Mouse (Mus musculus) MEL (cell line): ENCODE results near the gene Klk1. TPM values are rescaled to one million over a fixed set of nuclear protein-coding genes. Genes with fewer than 3 reads are reported as not detected.
A peak's percentile ranks its signal among the peaks of the same experiment; 100 is the strongest.

ENCODE experiments used
- DNase-seq: peaks from one replicate; pipeline ENCODE4 v3.0.0; 2011; ENCODE audit warnings: low read depth, low spot score
- H3K27ac ChIP-seq: 2 replicates; pipeline ENCODE4 v1.5.1; 2012; ENCODE audit warnings: low read depth, mild to moderate bottlenecking, control low read depth, low read length, moderate library complexity; ENCODE audit not compliant: control insufficient read depth
- H3K27me3 ChIP-seq, 2 experiments: fragments of 150-350 bp in 1 of 2; sonication (generic) in 1 of 2; 2 replicates each; pipeline ENCODE4 v1.6.1; 2012; ENCODE audit warnings: low read length in 2 of 2, mild to moderate bottlenecking in 2 of 2, improper control_type of control experiment in 1 of 2, moderate library complexity in 1 of 2; ENCODE audit not compliant: insufficient read depth in 2 of 2, control insufficient read depth in 1 of 2
- H3K36me3 ChIP-seq, 2 experiments: 2 replicates each; pipeline ENCODE4 v1.6.1; 2012 to 2014; ENCODE audit warnings: low read length in 2 of 2, improper control_type of control experiment in 1 of 2, inconsistent platforms in 1 of 2, mild to moderate bottlenecking in 1 of 2; ENCODE audit not compliant: insufficient read depth in 2 of 2, control insufficient read depth in 1 of 2
- H3K4me1 ChIP-seq, 2 experiments: fragments of 150-350 bp in 1 of 2; sonication (generic) in 1 of 2; 2 replicates each; pipeline ENCODE4 v1.6.1; 2012; ENCODE audit warnings: low read length in 2 of 2, improper control_type of control experiment in 1 of 2, mild to moderate bottlenecking in 1 of 2; ENCODE audit not compliant: insufficient read depth in 2 of 2, control insufficient read depth in 1 of 2
- H3K4me3 ChIP-seq, 2 experiments: fragments of 150-350 bp in 1 of 2; sonication (generic) in 1 of 2; 2 replicates each; pipeline ENCODE4 v1.5.1; 2012; ENCODE audit warnings: low read depth in 2 of 2, low read length in 2 of 2, mild to moderate bottlenecking in 2 of 2, moderate library complexity in 2 of 2, control low read depth in 1 of 2, improper control_type of control experiment in 1 of 2; ENCODE audit not compliant: control insufficient read depth in 1 of 2, insufficient read depth in 1 of 2
- H3K79me2 ChIP-seq: 2 replicates; pipeline ENCODE4 v1.6.1; 2012; ENCODE audit warnings: mild to moderate bottlenecking, low read length, moderate library complexity; ENCODE audit not compliant: control insufficient read depth, poor library complexity, insufficient read depth
- H3K9ac ChIP-seq: 2 replicates; pipeline ENCODE4 v1.6.1; 2012; ENCODE audit warnings: low read depth, mild to moderate bottlenecking, control low read depth, low read length, moderate library complexity; ENCODE audit not compliant: control insufficient read depth, poor library complexity, severe bottlenecking
- H3K9me3 ChIP-seq: fragments of 150-350 bp; sonication (generic); replicated peaks from 2 replicates; pipeline ENCODE4 v1.6.1; 2012; ENCODE audit warnings: mild to moderate bottlenecking, low read length, improper control_type of control experiment, moderate library complexity; ENCODE audit not compliant: insufficient read depth
- BHLHE40 ChIP-seq: IDR thresholded peaks from 2 replicates; pipeline ENCODE4 v1.6.1; 2012; ENCODE audit warnings: low read depth, mild to moderate bottlenecking, inconsistent platforms, low read length, improper control_type of control experiment, borderline replicate concordance
- CTCF ChIP-seq, 3 experiments: IDR thresholded peaks in 2 of 3; conservative IDR thresholded peaks in 1 of 3; 2 replicates each; pipeline ENCODE4 v1.5.1; 2011 to 2012; ENCODE audit warnings: low read length in 3 of 3, low read depth in 2 of 3, mild to moderate bottlenecking in 2 of 3, improper control_type of control experiment in 1 of 3, inconsistent platforms in 1 of 3, mixed read lengths in 1 of 3, moderate library complexity in 1 of 3; ENCODE audit not compliant: control insufficient read depth in 1 of 3, insufficient read depth in 1 of 3, poor library complexity in 1 of 3, severe bottlenecking in 1 of 3
- ELF1 ChIP-seq: IDR thresholded peaks from 2 replicates; pipeline ENCODE4 v1.6.1; 2014; ENCODE audit warnings: low read depth, mild to moderate bottlenecking, inconsistent platforms, low read length, improper control_type of control experiment, moderate library complexity
- JUND ChIP-seq: IDR thresholded peaks from 2 replicates; pipeline ENCODE4 v1.6.1; 2011; ENCODE audit warnings: low read depth, mild to moderate bottlenecking, improper control_type of control experiment, low read length
- KAT2A ChIP-seq: conservative IDR thresholded peaks from 2 replicates; pipeline ENCODE4 v1.6.1; 2012; ENCODE audit warnings: low read depth, low read length, improper control_type of control experiment, inconsistent platforms
- NELFE ChIP-seq: IDR thresholded peaks from 2 replicates; pipeline ENCODE4 v1.6.1; 2011; ENCODE audit warnings: low read depth, low read length, improper control_type of control experiment
- POLR2A ChIP-seq, 2 experiments: IDR thresholded peaks; 2 replicates each; pipeline ENCODE4 v1.6.1; 2011 to 2012; ENCODE audit warnings: low read length in 2 of 2, mild to moderate bottlenecking in 2 of 2, control low read depth in 1 of 2, improper control_type of control experiment in 1 of 2, low read depth in 1 of 2, moderate library complexity in 1 of 2; ENCODE audit not compliant: control insufficient read depth in 1 of 2, insufficient read depth in 1 of 2, poor library complexity in 1 of 2
- POLR2AphosphoS2 ChIP-seq: IDR thresholded peaks from 2 replicates; pipeline ENCODE4 v1.6.1; 2011; ENCODE audit warnings: low read length, improper control_type of control experiment
- SIN3A ChIP-seq: IDR thresholded peaks from 2 replicates; pipeline ENCODE4 v1.6.1; 2012; ENCODE audit warnings: low read length, improper control_type of control experiment, inconsistent platforms
- TBP ChIP-seq: IDR thresholded peaks from 2 replicates; pipeline ENCODE4 v1.8.0; 2011; ENCODE audit warnings: low read depth, low read length, improper control_type of control experiment
- USF1 ChIP-seq: IDR thresholded peaks from 2 replicates; pipeline ENCODE4 v1.6.1; 2014; ENCODE audit warnings: low read depth, mild to moderate bottlenecking, inconsistent platforms, low read length, improper control_type of control experiment, moderate library complexity
- USF2 ChIP-seq, 2 experiments: IDR thresholded peaks; 2 replicates each; pipeline ENCODE4 v1.6.1; 2011 to 2012; ENCODE audit warnings: improper control_type of control experiment in 2 of 2, low read length in 2 of 2, borderline replicate concordance in 1 of 2, inconsistent platforms in 1 of 2, low read depth in 1 of 2, mild to moderate bottlenecking in 1 of 2; ENCODE audit not compliant: insufficient read depth in 1 of 2
- ZC3H11A ChIP-seq: IDR thresholded peaks from 2 replicates; pipeline ENCODE4 v1.6.1; 2012; ENCODE audit warnings: low read depth, mild to moderate bottlenecking, inconsistent platforms, low read length, improper control_type of control experiment
- ZNF384 ChIP-seq: IDR thresholded peaks from 2 replicates; pipeline ENCODE4 v1.6.1; 2012; ENCODE audit warnings: low read depth, mild to moderate bottlenecking, inconsistent platforms, low read length, improper control_type of control experiment
- polyA plus RNA-seq, 2 experiments: library from polyadenylated mRNA; stranded (reverse) in 1 of 2; unstranded in 1 of 2; fragments of >175 nt in 1 of 2; fragments of >200 nt in 1 of 2; gene quantifications; 2 replicates each; pipeline versions ENCODE4 v1.2.1 to v1.2.4; 2012; ENCODE audit warnings: low replicate concordance in 2 of 2, low read depth in 1 of 2; ENCODE audit not compliant: insufficient read length in 2 of 2, insufficient read depth in 1 of 2, missing spikeins in 1 of 2
- total RNA-seq: library from RNA; depleted of rRNA; stranded (reverse); fragments of 300-350 nt; gene quantifications from 2 replicates; pipeline ENCODE4 v1.2.3, GENCODE M21; 2012

Gene Klk1
- total and polyA plus RNA-seq, 3 experiments, result not detected

- TF ChIP-seq USF2 (IDR thresholded peaks at IDR 0.05; ENCODE audit: borderline replicate concordance in 1 of 2, insufficient read depth in 1 of 2, low read depth in 1 of 2, low read length in 2 of 2) (no peak), ZNF384 (no peak), ELF1 (no peak), KAT2A (no peak)
These were observed 14.8 kb downstream of the Klk1 start (continued) for GRCm38 (mm10) chr7:44239913-44240312.

DNA sequence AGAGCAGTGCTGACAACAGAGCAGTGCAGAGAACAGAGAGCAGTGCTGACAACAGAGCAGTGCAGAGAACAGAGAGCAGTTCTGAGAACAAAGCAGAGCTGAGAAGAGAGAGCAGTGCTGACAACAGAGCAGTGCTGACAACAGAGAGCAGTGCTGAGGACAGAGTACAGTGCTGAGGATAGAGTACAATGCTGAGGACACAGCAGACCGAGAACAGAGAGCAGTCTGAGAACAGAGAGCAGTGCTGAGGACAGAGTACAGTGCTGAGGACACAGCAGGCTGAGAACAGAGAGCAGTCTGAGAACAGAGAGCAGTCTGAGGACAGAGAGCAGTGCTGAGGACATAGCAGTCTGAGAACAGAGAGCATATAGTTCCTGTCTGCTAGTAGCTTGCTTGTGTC, 15.6 kb downstream of the Klk1 start:
- no peak for DNase-seq
- Histone ChIP-seq H3K9ac (no peak overlapping the region), H3K36me3 (peaks cover 0 to 10% of the 10 kb centered on the region in 2 experiments; a peak in 2 of 4 replicates), H3K4me1 (peaks cover 10 to 31% of the 10 kb centered on the region in 2 experiments), H3K9me3 (no peaks in the 10 kb centered on the region), H3K27ac (no peak overlapping the region), H3K27me3 (no peaks in the 10 kb centered on the region), H3K4me3 (no peak overlapping the region), H3K79me2 (no peaks in the 10 kb centered on the region)
- TF ChIP-seq TBP, result no peak
- TF ChIP-seq USF2 (IDR thresholded peaks at IDR 0.05; ENCODE audit: borderline replicate concordance in 1 of 2, insufficient read depth in 1 of 2, low read depth in 1 of 2, low read length in 2 of 2), result no peak
- TF ChIP-seq USF1, result no peak
- no peak for TF ChIP-seq NELFE
- TF ChIP-seq BHLHE40, result no peak
- TF ChIP-seq ZC3H11A, result no peak
- TF ChIP-seq JUND, result no peak
- TF ChIP-seq POLR2AphosphoS2, result no peak

DNA sequence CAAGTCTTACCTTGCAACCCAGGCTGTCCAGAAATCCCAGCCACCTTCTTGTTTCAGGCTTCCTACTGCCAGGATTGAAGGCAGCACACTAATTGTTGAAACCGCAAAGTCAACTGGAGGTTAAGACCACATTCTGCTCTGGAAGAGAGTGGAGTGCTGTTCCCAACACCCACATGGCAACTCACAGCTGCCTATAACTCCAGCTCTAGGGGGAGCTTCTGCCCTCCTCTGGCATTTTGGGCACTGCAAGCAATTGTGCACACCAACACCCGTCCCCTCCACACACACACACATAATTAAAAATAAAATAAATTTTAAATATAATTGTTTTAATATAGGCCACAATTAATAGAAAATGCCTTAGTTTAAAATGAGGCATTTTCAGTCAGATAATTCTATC, 16.0 kb downstream of the Klk1 start:
- peaks cover 4% of the 10 kb centered on the region for H3K79me2 ChIP-seq
- no peaks in the 10 kb centered on the region for H3K27me3 ChIP-seq
- H3K36me3 ChIP-seq, result peaks cover 0 to 10% of the 10 kb centered on the region in 2 experiments; a peak in 2 of 4 replicates
- no peak for DNase-seq
- no peaks in the 10 kb centered on the region for H3K9me3 ChIP-seq
- no peak for TF ChIP-seq SIN3A
- TF ChIP-seq POLR2A (IDR thresholded peaks at IDR 0.05; ENCODE audit: control insufficient read depth in 1 of 2, insufficient read depth in 1 of 2, low read depth in 1 of 2, low read length in 2 of 2, poor library complexity in 1 of 2), result no peak
- TF ChIP-seq CTCF (IDR thresholded peaks at IDR 0.05 in 2 of 3, conservative IDR thresholded peaks at IDR 0.05 in 1 of 3; ENCODE audit: control insufficient read depth in 1 of 3, insufficient read depth in 1 of 3, low read depth in 2 of 3, low read length in 3 of 3, poor library complexity in 1 of 3, severe bottlenecking in 1 of 3), result peak in 2 of 3 experiments; percentile 19 to 26; a peak in 1 of 6 replicates
- no peak overlapping the region for H3K4me3 ChIP-seq
- peaks cover 10 to 30% of the 10 kb centered on the region in 2 experiments for H3K4me1 ChIP-seq
- H3K27ac ChIP-seq, result no peak overlapping the region
- no peak overlapping the region for H3K9ac ChIP-seq
